Mouse (Mus musculus): Measurements from ENCODE around the gene Chst11.

- TF ChIP-seq CTCF (IDR thresholded peaks at IDR 0.05; ENCODE audit: low read depth, low read length): no peak
- TF ChIP-seq POLR2A (IDR thresholded peaks at IDR 0.05; ENCODE audit: insufficient read depth, low read length): no peak
- TF ChIP-seq EP300 (IDR thresholded peaks at IDR 0.05; ENCODE audit: insufficient read depth, low read depth, low read length): no peak
Measured at GRCm38 (mm10) chr10:83090185-83090584, 104.9 kb downstream of the Chst11 start.

Data from ES-Bruce4 (cell line).